Mouse (Mus musculus): ENCODE data around the gene Adora3.
"Not testable (repeated sequence)": the region's sequence is repeated elsewhere in the genome, so short reads cannot be mapped to it uniquely, and the experiment has no call there.

The Adora3 gene

GRCm38 (mm10) chr3:105901468-105901867 lies 30.8 kb downstream of the Adora3 start:
- DNase-seq (ENCODE audit: low spot score): no peak

DNA sequence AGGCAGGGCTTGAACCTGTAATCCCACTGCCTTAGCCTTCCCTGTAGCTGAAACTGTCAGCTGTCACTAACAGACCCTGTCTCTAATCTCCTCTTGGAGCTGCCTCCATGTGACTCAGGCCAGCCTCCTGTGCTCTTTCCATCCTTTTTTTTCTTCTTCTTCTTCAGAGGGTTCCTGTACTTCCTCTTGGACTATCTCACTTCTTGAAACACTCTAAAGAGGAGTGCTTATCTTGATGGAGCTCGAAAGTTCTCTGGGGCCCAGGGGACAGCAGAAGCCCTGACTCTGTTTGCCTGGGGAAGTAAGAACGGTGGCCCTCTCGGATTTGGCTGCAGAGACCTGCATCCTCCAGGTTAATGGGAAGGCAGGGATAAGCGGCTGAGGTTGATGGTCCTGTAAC lies 33.6 kb downstream of the Adora3 start:
- no peak for DNase-seq (ENCODE audit: low spot score)

DNA sequence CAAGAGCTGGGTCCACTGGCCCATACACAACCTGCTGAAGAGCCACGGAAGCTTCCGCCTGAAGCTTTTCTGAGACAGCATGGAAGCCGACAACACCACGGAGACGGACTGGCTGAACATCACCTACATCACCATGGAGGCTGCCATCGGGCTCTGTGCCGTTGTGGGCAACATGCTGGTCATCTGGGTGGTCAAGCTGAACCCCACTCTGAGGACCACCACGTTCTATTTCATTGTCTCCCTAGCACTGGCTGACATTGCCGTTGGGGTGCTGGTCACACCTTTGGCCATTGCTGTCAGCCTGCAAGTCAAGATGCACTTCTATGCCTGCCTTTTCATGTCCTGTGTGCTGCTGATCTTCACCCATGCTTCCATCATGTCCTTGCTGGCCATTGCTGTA lies 34.1 kb downstream of the Adora3 start:
- no peak for DNase-seq (ENCODE audit: low spot score)

GRCm38 (mm10) chr3:105907956-105908655 lies 37.4 kb downstream of the Adora3 start:
- DNase-seq (ENCODE audit: low spot score): no peak

DNA sequence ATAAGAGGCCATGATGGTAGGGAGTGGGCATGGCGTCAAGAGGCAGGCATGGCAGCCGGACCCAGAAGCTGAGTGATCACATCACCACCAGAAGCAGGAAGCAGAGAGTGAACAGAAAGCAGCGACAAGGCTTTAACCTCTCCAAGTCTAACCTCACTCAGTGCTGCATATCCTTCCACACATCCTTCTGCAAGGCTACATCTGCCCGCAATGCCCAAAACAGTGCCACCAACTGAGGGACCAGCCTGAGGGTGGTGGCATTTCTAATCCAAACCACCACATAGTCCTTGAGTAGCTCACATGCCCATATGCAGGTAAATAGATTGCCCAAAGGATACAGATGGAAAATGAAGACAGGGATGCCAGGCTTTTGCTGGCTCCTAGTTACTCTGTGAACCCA lies 38.3 kb downstream of the Adora3 start:
- DNase-seq (ENCODE audit: low spot score): no peak

- DNase-seq (ENCODE audit: low spot score): no peak
These were observed 40.0 kb downstream of the Adora3 start for GRCm38 (mm10) chr3:105910519-105911190.

DNA sequence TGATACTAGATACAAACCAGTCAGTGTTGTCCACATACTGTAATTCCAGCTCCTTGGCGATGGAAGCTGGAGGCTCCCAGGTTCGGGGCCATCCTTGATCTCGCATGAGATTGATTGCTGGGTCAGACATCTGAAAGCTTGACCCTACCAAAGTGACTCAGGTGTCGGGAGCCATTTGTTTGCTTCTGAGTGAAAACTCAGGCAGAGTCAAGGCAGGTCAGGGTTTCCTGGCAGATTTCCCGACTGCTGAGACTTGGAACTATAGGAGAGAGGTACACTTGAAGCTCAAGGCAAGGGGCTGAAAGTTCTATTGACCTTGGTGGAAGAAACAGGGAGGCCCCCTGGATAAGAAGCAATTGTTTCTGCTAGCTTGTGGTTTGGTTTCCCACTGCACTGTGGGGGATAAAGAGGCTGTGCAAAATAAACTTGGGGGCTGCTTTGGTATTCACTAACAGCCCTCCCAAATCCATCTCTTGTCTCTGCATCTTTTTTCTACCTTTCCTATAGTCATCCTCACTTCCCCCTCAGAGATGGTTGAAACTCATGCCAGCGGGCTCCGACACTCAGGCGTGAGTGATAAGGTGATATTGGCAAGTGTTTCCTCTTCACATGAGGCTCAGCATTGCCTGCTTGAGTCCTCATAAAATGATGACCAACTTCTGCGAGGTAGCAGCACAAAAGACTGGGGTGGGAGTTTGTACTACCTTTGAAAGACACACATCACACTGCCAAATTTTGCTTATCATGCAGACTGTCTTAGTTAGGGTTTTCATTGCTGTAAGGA lies 41.6 kb downstream of the Adora3 start:
- DNase-seq (ENCODE audit: low spot score): no peak

DNA sequence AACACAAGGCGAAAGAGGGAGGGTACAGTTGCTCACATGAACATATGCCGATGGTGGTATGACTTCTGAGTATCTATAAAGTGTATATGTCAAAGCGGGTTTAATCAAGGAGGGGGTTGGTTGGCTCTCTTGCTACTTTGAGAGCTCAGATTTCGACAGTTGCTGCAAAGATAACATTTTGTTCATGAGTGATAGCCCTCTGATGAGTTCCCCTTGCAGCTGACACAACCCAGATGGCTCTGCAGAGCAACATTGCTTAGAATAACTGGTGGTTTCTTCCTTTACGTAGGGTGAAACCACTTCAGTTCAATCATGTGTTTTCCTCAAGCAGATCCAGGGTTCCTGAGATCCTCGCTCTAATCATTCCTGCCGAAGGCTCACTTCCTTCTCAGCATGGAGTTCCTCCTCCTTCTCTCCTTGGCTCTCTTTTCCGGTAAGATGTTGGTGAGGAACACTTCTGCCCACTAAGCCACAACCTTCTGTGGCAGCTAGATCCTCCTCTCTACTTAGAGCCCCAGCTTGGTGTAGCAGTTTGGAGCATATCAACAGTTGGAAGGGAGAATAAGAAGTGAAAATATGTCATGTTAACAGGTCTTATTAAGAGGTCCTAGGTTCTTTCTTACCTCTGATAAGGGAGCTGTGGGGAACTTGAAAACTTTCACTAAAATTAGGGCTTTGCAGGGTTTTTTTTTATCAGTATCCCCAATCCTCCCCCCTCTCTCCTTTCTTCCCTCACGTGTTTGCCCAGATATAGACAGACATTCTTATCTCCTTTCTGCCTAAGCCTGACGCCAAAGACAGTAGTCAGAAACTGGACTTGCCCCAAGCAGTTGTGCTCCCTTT lies 43.4 kb downstream of the Adora3 start:
- no peak for DNase-seq (ENCODE audit: low spot score)

DNA sequence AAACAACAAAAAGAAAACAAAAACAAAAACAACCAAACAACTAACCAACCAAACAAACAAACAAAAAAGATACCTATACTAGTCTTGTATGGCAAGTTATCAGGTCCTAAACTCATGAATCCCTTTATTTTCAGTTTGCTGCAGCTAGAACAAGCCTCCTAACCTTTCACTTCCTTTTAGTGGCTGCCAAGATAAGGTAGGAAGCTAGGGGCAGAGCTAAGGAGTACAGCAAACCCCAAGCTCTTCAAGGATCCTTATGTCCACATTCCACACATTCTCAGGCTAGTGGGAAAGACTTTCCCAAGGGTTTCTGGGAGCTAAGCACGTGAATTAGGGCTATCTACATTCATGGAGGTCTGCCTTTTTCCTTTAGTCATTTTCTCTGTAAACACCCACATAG lies 44.6 kb downstream of the Adora3 start:
- no peak for DNase-seq (ENCODE audit: low spot score)

- not testable (repeated sequence) for DNase-seq (ENCODE audit: low spot score)
These were observed 45.8 kb downstream of the Adora3 start for GRCm38 (mm10) chr3:105916455-105916854.

DNA sequence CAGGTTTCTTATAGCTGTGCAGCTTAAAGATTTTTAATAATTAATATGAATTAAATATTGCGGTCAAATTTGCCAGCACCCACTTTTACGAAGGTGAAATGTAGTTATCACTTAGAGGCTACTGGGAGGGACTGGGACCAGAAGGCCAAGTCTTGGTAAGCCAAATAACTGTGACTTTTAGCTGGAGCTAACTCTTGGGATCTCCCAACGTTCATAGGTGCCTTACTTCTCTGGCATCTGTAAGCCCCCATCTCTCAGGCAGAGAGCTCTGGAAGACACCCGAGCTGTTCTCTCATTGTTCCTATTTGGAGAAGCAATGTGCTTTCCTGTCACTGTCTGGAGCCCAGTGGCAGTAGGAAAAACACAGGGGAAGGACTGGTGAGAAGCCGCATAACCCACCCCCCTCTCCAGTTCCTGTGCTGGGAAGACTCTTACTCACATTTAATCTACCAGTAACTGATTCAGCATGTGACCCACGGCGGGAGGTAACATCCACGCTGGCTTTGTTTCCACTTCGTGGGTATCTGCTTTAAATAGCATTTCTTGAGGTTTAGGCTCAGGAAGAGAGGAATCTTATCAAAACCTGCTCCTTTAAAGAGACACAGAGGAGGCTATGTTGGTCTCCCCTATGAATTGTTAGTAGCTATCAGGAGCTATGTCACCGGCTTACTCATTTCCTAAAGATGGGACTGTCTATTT lies 47.1 kb downstream of the Adora3 start:
- no peak for DNase-seq (ENCODE audit: low spot score)

DNA sequence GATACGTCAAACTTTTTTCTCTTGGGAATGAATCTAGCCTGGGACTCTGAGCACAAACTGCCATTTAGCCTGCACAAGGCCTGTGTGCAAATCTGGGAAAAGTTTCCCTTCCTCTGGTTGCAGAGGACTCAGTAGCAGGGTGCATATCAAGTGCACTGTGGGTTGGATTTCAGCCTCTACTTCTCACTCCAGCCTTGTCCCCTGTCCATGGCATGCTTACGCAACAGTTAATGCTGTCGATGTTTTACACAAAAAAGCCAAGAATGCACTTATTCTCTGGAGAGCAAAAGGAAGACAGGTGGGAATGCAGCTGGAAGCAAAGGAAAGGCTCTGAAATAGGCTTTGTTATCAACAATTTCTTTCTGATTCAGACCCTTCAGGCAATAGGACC lies 47.7 kb downstream of the Adora3 start:
- DNase-seq (ENCODE audit: low spot score): no peak

GRCm38 (mm10) chr3:105920743-105921142 lies 50.1 kb downstream of the Adora3 start:
- DNase-seq (ENCODE audit: low spot score): peak; percentile 16

DNA sequence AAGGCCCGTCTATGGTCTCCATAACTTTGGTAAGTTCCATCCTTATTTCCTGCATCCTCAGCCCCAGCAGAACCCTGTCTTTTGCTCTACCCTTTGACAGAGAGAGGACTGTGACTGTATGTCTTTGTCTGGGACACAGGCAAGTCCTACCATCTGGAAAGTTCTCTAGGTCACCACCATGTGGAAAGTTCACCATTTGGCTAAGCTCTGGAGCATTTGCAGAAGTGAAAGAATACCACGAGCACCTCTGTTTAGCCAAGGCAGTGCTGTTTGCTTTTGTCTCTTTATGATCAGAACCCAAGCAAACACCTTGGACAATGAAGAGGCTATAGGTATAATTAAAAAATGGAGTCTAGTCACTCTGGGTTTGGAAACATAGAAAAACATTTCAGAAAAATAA lies 51.3 kb downstream of the Adora3 start:
- no peak for DNase-seq (ENCODE audit: low spot score)

- no peak for DNase-seq (ENCODE audit: low spot score)
These were observed 54.0 kb downstream of the Adora3 start for GRCm38 (mm10) chr3:105924616-105925015.

DNA sequence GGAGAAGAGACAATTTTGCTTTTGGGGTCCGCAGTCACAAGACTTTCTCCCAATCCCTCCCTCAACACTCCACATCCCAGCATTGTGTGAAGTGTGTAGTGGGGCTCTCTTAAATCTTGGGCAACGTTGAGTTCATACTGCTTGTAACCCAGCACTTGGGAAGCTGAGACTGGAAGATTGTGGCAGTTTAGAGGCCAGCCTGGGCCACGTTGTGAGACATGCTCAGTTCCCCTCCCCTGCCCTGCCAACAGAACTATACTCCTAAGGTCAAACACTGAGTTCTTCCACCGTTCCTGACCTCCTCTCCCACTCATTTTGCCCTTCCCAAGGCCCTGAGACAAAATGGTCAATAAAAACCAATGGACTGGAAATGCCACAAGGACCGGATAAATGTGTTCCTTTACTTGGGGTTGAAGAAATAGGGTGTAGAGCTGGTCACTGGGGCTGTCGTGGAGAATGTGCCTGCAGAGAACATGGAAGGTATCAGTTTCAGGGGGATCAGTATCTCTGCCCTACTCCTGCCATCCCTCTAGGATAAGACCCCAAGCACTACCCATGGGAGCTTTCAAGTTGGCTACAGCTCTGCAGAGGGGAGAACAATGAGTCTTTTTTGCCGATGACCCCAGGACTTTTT lies 57.0 kb downstream of the Adora3 start:
- DNase-seq (ENCODE audit: low spot score): no peak

GRCm38 (mm10) chr3:105928195-105928569 lies 57.5 kb downstream of the Adora3 start:
- no peak for DNase-seq (ENCODE audit: low spot score)

DNA sequence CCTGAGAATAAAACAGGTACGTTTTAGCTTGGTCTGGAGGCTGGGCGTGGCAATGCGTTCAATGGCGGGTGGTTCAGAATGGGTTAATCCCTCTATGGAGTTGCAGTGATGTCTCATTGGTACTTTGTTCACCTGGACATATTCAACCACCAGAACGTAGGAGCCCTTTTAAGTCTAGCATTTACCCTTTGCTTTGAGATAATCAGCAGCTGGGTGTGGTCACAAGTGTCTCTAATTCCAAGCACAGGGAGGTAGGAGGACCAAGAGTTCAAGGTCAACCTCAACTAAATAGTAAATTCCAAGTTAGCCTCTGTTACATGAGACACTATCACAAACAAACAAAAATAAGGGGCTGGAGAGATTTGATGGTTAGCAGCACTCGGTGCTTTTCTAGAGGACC lies 58.1 kb downstream of the Adora3 start:
- no peak for DNase-seq (ENCODE audit: low spot score)

DNA sequence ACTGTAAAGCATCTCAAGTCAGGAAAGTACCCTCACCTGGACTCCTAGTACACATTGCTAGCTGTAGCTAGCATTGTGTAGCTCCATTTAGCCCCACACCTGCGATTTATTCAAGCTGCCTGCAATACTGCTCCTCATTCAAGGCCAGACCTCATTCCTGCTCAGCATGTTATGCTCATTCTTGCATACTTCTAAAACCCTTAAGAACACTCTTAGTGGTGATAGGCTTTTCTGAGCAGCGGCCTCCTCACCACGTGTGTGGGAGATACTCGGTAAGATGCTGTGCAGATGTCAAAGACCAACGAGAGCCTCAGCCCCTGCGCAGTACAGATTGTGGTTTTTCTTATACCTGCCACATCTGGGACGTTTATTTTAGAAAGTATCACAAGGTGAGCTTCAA lies 59.2 kb downstream of the Adora3 start:
- DNase-seq (ENCODE audit: low spot score): no peak

DNA sequence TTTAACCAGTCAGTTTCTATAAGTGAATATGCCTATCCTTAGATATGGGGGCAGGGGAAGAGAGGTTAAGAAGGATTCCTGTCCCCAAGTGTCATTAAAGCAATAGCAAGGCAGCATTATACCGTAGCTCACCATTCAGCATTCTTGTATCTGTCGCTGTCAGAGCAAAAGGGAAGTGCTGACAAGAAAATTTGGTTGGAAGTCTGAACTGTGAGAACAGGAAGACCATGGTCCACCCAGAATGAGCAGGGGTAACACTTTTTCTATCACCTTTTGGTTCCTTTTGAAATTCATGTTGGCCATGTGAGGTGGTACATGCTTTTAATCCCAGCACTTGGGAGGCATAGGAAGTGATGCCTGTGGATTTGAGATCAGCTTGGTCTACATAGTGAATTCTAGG lies 60.4 kb downstream of the Adora3 start:
- DNase-seq (ENCODE audit: low spot score): no peak

Measured in testis, postnatal 10 days (tissue).